Mouse (Mus musculus): ENCODE results near the gene Gtf3a. TPM values are rescaled to one million over a fixed set of nuclear protein-coding genes. Genes with fewer than 3 reads are reported as not detected.

Gtf3a gene
- polyA plus RNA-seq, 1 experiment = 40.5 TPM

- 81% methylated on average over 25 of the region's 25 CpGs for WGBS
- Histone ChIP-seq H3K36me3 (ENCODE audit: control insufficient read depth, insufficient read depth, low read length) (no peaks in the 10 kb centered on the region), H3K27me3 (ENCODE audit: control insufficient read depth, insufficient read depth, low read length) (no peaks in the 10 kb centered on the region), H3K4me3 (ENCODE audit: extremely low read depth, insufficient read depth, insufficient read length) (no peak overlapping the region), H3K27ac (ENCODE audit: insufficient read depth, low read length) (peak overlapping the region; percentile 33), H3K4me1 (ENCODE audit: control insufficient read depth, insufficient read depth, insufficient read length) (no peaks in the 10 kb centered on the region)
- TF ChIP-seq CTCF (IDR thresholded peaks at IDR 0.05; ENCODE audit: extremely low read depth, insufficient read depth, insufficient read length, insufficient replicate concordance) (no peak), POLR2A (IDR thresholded peaks at IDR 0.05; ENCODE audit: low read depth, low read length) (no peak)
- DNase-seq (ENCODE audit: low read depth in 1 of 2, low spot score in 2 of 2) = peak in 1 of 2 experiments; percentile 3
Observed at GRCm38 (mm10) chr5:146973858-146974780, 25.7 kb downstream of the Gtf3a start.

- DNase-seq (ENCODE audit: low read depth in 1 of 2, low spot score in 2 of 2) = no peak
- Histone ChIP-seq H3K27ac (ENCODE audit: insufficient read depth, low read length) (no peak overlapping the region; the same call in 1 of the 2 replicates), H3K4me1 (ENCODE audit: control insufficient read depth, insufficient read depth, insufficient read length) (no peaks in the 10 kb centered on the region), H3K36me3 (ENCODE audit: control insufficient read depth, insufficient read depth, low read length) (no peaks in the 10 kb centered on the region), H3K27me3 (ENCODE audit: control insufficient read depth, insufficient read depth, low read length) (no peaks in the 10 kb centered on the region), H3K4me3 (ENCODE audit: extremely low read depth, insufficient read depth, insufficient read length) (no peak overlapping the region)
- TF ChIP-seq CTCF (IDR thresholded peaks at IDR 0.05; ENCODE audit: extremely low read depth, insufficient read depth, insufficient read length, insufficient replicate concordance) (no peak), POLR2A (IDR thresholded peaks at IDR 0.05; ENCODE audit: low read depth, low read length) (no peak)
- 73% methylated on average over 13 of the region's 13 CpGs for WGBS
Observed at GRCm38 (mm10) chr5:146974781-146975123, 26.3 kb downstream of the Gtf3a start.

- no peaks in the 10 kb centered on the region for H3K27me3 ChIP-seq (ENCODE audit: control insufficient read depth, insufficient read depth, low read length)
- no peaks in the 10 kb centered on the region for H3K4me1 ChIP-seq (ENCODE audit: control insufficient read depth, insufficient read depth, insufficient read length)
- no peak for DNase-seq (ENCODE audit: low read depth in 1 of 2, low spot score in 2 of 2)
- no peaks in the 10 kb centered on the region for H3K36me3 ChIP-seq (ENCODE audit: control insufficient read depth, insufficient read depth, low read length)
- 92% methylated on average over 6 of the region's 6 CpGs for WGBS
- H3K27ac ChIP-seq (ENCODE audit: insufficient read depth, low read length) = no peak overlapping the region
- TF ChIP-seq CTCF (IDR thresholded peaks at IDR 0.05; ENCODE audit: extremely low read depth, insufficient read depth, insufficient read length, insufficient replicate concordance) (no peak), POLR2A (IDR thresholded peaks at IDR 0.05; ENCODE audit: low read depth, low read length) (no peak)
- no peak overlapping the region for H3K4me3 ChIP-seq (ENCODE audit: extremely low read depth, insufficient read depth, insufficient read length)
Observed at GRCm38 (mm10) chr5:146981376-146981775, 32.9 kb downstream of the Gtf3a start.

GRCm38 (mm10) chr5:146983216-146983615 is 34.8 kb downstream of the Gtf3a start:
- WGBS = 11% methylated on average over 8 of the region's 8 CpGs
- Histone ChIP-seq H3K27me3 (ENCODE audit: control insufficient read depth, insufficient read depth, low read length) (no peaks in the 10 kb centered on the region), H3K27ac (ENCODE audit: insufficient read depth, low read length) (no peak overlapping the region), H3K4me3 (ENCODE audit: extremely low read depth, insufficient read depth, insufficient read length) (no peak overlapping the region), H3K36me3 (ENCODE audit: control insufficient read depth, insufficient read depth, low read length) (no peaks in the 10 kb centered on the region), H3K4me1 (ENCODE audit: control insufficient read depth, insufficient read depth, insufficient read length) (no peaks in the 10 kb centered on the region)
- peak in 1 of 2 experiments; percentile 48 for DNase-seq (ENCODE audit: low read depth in 1 of 2, low spot score in 2 of 2)
- TF ChIP-seq POLR2A (IDR thresholded peaks at IDR 0.05; ENCODE audit: low read depth, low read length) (no peak), CTCF (IDR thresholded peaks at IDR 0.05; ENCODE audit: extremely low read depth, insufficient read depth, insufficient read length, insufficient replicate concordance) (peak; percentile 91)

- no peaks in the 10 kb centered on the region for H3K36me3 ChIP-seq (ENCODE audit: control insufficient read depth, insufficient read depth, low read length)
- DNase-seq (ENCODE audit: low read depth in 1 of 2, low spot score in 2 of 2) = no peak
- H3K4me1 ChIP-seq (ENCODE audit: control insufficient read depth, insufficient read depth, insufficient read length) = no peaks in the 10 kb centered on the region
- TF ChIP-seq POLR2A (IDR thresholded peaks at IDR 0.05; ENCODE audit: low read depth, low read length) = no peak
- TF ChIP-seq CTCF (IDR thresholded peaks at IDR 0.05; ENCODE audit: extremely low read depth, insufficient read depth, insufficient read length, insufficient replicate concordance) = no peak
- H3K27me3 ChIP-seq (ENCODE audit: control insufficient read depth, insufficient read depth, low read length) = no peaks in the 10 kb centered on the region
- 74% methylated on average over 21 of the region's 21 CpGs for WGBS
- no peak overlapping the region for H3K4me3 ChIP-seq (ENCODE audit: extremely low read depth, insufficient read depth, insufficient read length)
- no peak overlapping the region for H3K27ac ChIP-seq (ENCODE audit: insufficient read depth, low read length)
Observed at GRCm38 (mm10) chr5:146985725-146986433, 37.4 kb downstream of the Gtf3a start.

- DNase-seq (ENCODE audit: low read depth in 1 of 2, low spot score in 2 of 2) = no peak
- no peak overlapping the region for H3K27ac ChIP-seq (ENCODE audit: insufficient read depth, low read length)
- H3K4me3 ChIP-seq (ENCODE audit: extremely low read depth, insufficient read depth, insufficient read length) = no peak overlapping the region
- H3K27me3 ChIP-seq (ENCODE audit: control insufficient read depth, insufficient read depth, low read length) = no peaks in the 10 kb centered on the region
- WGBS = 89% methylated on average over 10 of the region's 10 CpGs
- no peaks in the 10 kb centered on the region for H3K4me1 ChIP-seq (ENCODE audit: control insufficient read depth, insufficient read depth, insufficient read length)
- H3K36me3 ChIP-seq (ENCODE audit: control insufficient read depth, insufficient read depth, low read length) = no peaks in the 10 kb centered on the region
- no peak for TF ChIP-seq CTCF (IDR thresholded peaks at IDR 0.05; ENCODE audit: extremely low read depth, insufficient read depth, insufficient read length, insufficient replicate concordance)
- TF ChIP-seq POLR2A (IDR thresholded peaks at IDR 0.05; ENCODE audit: low read depth, low read length) = no peak
Observed at GRCm38 (mm10) chr5:146987588-146987987, 39.1 kb downstream of the Gtf3a start.

Measured in spleen, adult 2 months (tissue).